Mouse (Mus musculus): ENCODE data around the gene Gm20388.

GRCm38 (mm10) chr8:121210627-121211026 is 1300.0 kb downstream of the Gm20388 start:
- TF ChIP-seq POLR2A (IDR thresholded peaks at IDR 0.05; ENCODE audit: borderline replicate concordance, extremely low read depth, insufficient read depth, insufficient read length, poor library complexity, severe bottlenecking) (no peak), CTCF (IDR thresholded peaks at IDR 0.05; ENCODE audit: borderline replicate concordance, extremely low read depth, insufficient read depth, insufficient read length) (no peak)

Data from brain, embryonic 14.5 days (tissue).